Mouse (Mus musculus): ENCODE data around the gene Olfr523.

DNA sequence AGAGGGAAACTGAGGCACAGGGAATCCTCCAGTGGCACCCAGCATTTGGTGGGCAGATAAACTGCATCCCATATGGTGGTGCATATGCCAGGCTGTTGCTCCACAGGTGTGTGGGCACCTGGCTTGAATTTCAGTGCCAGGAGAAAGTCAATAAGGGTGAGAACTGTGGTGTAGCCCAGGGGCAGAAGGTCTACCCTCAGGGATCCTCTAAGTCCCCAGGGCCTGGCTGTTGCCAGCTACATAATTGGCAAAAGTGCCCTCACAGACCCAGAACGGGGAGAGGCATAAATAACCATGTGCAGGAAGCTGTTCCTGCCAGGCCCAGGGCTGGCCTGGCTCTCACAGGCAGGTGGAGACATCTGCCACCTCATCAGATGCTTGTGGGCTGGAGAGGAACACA lies at the start of gene Olfr523:
- TF ChIP-seq EP300 (IDR thresholded peaks at IDR 0.05; ENCODE audit: insufficient read depth, low read depth, low read length): no peak
- no peak for TF ChIP-seq CTCF (IDR thresholded peaks at IDR 0.05; ENCODE audit: low read depth, low read length)
